Mouse (Mus musculus) lung, embryonic 16.5 days (tissue): ENCODE results near the gene Prok1. TPM values are rescaled to one million over a fixed set of nuclear protein-coding genes. Genes with fewer than 3 reads are reported as not detected.

Source experiments
- ATAC-seq: fragments of 200-750 bp; cut with Nextera tagmentation; 2 replicates; pipeline ENCODE4 v1.8.0; 2017; ENCODE audit warnings: low read depth, mild to moderate bottlenecking, moderate library complexity
- H3K27ac ChIP-seq: fragments of 300-500 bp; sonication (generic); 2 replicates; pipeline ENCODE4 v1.5.1; 2014; ENCODE audit warnings: mild to moderate bottlenecking, control low read depth, low read length
- H3K27me3 ChIP-seq: fragments of 300-500 bp; sonication (generic); 2 replicates; pipeline ENCODE4 v1.6.1; 2014; ENCODE audit warnings: low read depth, low read length, mixed read lengths; ENCODE audit not compliant: control insufficient read depth, insufficient read depth
- H3K36me3 ChIP-seq: fragments of 300-500 bp; sonication (generic); 2 replicates; pipeline ENCODE4 v1.6.1; 2014; ENCODE audit warnings: low read length; ENCODE audit not compliant: control insufficient read depth, insufficient read depth
- H3K4me1 ChIP-seq: fragments of 300-500 bp; sonication (generic); replicated peaks from 2 replicates; pipeline ENCODE4 v1.6.1; 2014; ENCODE audit warnings: low read length, mixed read lengths; ENCODE audit not compliant: control insufficient read depth, insufficient read depth
- H3K4me2 ChIP-seq: fragments of 300-500 bp; sonication (generic); 2 replicates; pipeline ENCODE4 v1.6.1; 2014; ENCODE audit warnings: low read depth, low read length, control low read depth
- H3K4me3 ChIP-seq: fragments of 300-500 bp; sonication (generic); 2 replicates; pipeline ENCODE4 v1.5.1; 2014; ENCODE audit warnings: mild to moderate bottlenecking, low read length, control low read depth
- H3K9ac ChIP-seq: fragments of 300-500 bp; sonication (generic); 2 replicates; pipeline ENCODE4 v1.6.1; 2014; ENCODE audit warnings: low read length, control low read depth
- H3K9me3 ChIP-seq: fragments of 300-500 bp; sonication (generic); 2 replicates; pipeline ENCODE4 v1.6.1; 2016; ENCODE audit warnings: low read length; ENCODE audit not compliant: control insufficient read depth
- WGBS: fragments of 180-500 bp; shearing (Covaris S2); extraction: QIAGEN DNeasy Blood & Tissue Kit; methylation state at CpG from one replicate; pipeline ENCODE4 v1.1.7; 2014; 5-methylcytosine and 5-hydroxymethylcytosine counted together
- polyA plus RNA-seq: library from polyadenylated mRNA; unstranded; fragments of >200 nt; fragmentation: Nextera tagmentation; extraction: Ambion mirVana; gene quantifications from 2 replicates; pipeline ENCODE4 v1.2.1, GENCODE M21; 2015

Gene Prok1
- polyA plus RNA-seq, 1 experiment from 2014 or later, result not detected

- no peak for ATAC-seq
- Histone ChIP-seq H3K4me1 (no peaks in the 10 kb centered on the region), H3K4me3 (no peak overlapping the region), H3K9ac (no peak overlapping the region), H3K4me2 (no peak overlapping the region), H3K9me3 (no peaks in the 10 kb centered on the region), H3K36me3 (no peaks in the 10 kb centered on the region), H3K27ac (no peak overlapping the region), H3K27me3 (no peaks in the 10 kb centered on the region)
- 56% methylated on average over 2 of the region's 2 CpGs for WGBS
Measured at GRCm38 (mm10) chr3:107266814-107267345, 27.4 kb upstream of the Prok1 start.

GRCm38 (mm10) chr3:107261851-107262165, 22.3 kb upstream of the Prok1 start:
- Histone ChIP-seq H3K4me1 (no peaks in the 10 kb centered on the region), H3K27ac (no peak overlapping the region), H3K27me3 (no peaks in the 10 kb centered on the region), H3K9ac (no peak overlapping the region), H3K4me2 (no peak overlapping the region), H3K4me3 (no peak overlapping the region), H3K36me3 (no peaks in the 10 kb centered on the region), H3K9me3 (no peaks in the 10 kb centered on the region)
- no peak for ATAC-seq
- WGBS, result 37% methylated on average over 7 of the region's 7 CpGs

GRCm38 (mm10) chr3:107260956-107261850, 21.7 kb upstream of the Prok1 start:
- 0 out of 2 replicates have a peak, but pooled peaks have one; percentile 45 for ATAC-seq
- Histone ChIP-seq H3K9ac (no peak overlapping the region), H3K9me3 (no peaks in the 10 kb centered on the region), H3K4me2 (no peak overlapping the region), H3K4me3 (no peak overlapping the region), H3K27me3 (no peaks in the 10 kb centered on the region), H3K27ac (no peak overlapping the region), H3K36me3 (no peaks in the 10 kb centered on the region), H3K4me1 (no peaks in the 10 kb centered on the region)
- WGBS, result 42% methylated on average over 8 of the region's 8 CpGs

- no peaks in the 10 kb centered on the region for H3K36me3 ChIP-seq
- WGBS, result 58% methylated on average over 5 of the region's 5 CpGs
- H3K4me2 ChIP-seq, result no peak overlapping the region
- no peaks in the 10 kb centered on the region for H3K27me3 ChIP-seq
- H3K4me1 ChIP-seq, result no peaks in the 10 kb centered on the region
- no peak for ATAC-seq
- H3K9me3 ChIP-seq, result no peaks in the 10 kb centered on the region
- H3K27ac ChIP-seq, result no peak overlapping the region
- H3K9ac ChIP-seq, result no peak overlapping the region
- H3K4me3 ChIP-seq, result no peak overlapping the region
Measured at GRCm38 (mm10) chr3:107257924-107258323, 18.4 kb upstream of the Prok1 start.

- no peaks in the 10 kb centered on the region for H3K9me3 ChIP-seq
- H3K27ac ChIP-seq, result no peak overlapping the region
- H3K4me1 ChIP-seq, result no peaks in the 10 kb centered on the region
- H3K36me3 ChIP-seq, result no peaks in the 10 kb centered on the region
- 38% methylated on average over 7 of the region's 7 CpGs for WGBS
- H3K27me3 ChIP-seq, result no peaks in the 10 kb centered on the region
- no peak overlapping the region for H3K4me2 ChIP-seq
- no peak overlapping the region for H3K9ac ChIP-seq
- ATAC-seq, result no peak
- H3K4me3 ChIP-seq, result no peak overlapping the region
Measured at GRCm38 (mm10) chr3:107256724-107257123, 17.2 kb upstream of the Prok1 start.

GRCm38 (mm10) chr3:107255992-107256391, 16.5 kb upstream of the Prok1 start:
- no peaks in the 10 kb centered on the region for H3K36me3 ChIP-seq
- no peaks in the 10 kb centered on the region for H3K9me3 ChIP-seq
- no peak for ATAC-seq
- WGBS, result 74% methylated on average over 3 of the region's 3 CpGs
- H3K27me3 ChIP-seq, result no peaks in the 10 kb centered on the region
- no peak overlapping the region for H3K4me3 ChIP-seq
- no peaks in the 10 kb centered on the region for H3K4me1 ChIP-seq
- no peak overlapping the region for H3K27ac ChIP-seq
- no peak overlapping the region for H3K4me2 ChIP-seq
- no peak overlapping the region for H3K9ac ChIP-seq

GRCm38 (mm10) chr3:107253925-107254324, 14.4 kb upstream of the Prok1 start:
- no peak overlapping the region for H3K27ac ChIP-seq
- ATAC-seq, result no peak
- no peaks in the 10 kb centered on the region for H3K27me3 ChIP-seq
- no peaks in the 10 kb centered on the region for H3K36me3 ChIP-seq
- WGBS, result 67% methylated on average over 5 of the region's 5 CpGs
- no peaks in the 10 kb centered on the region for H3K9me3 ChIP-seq
- no peak overlapping the region for H3K4me3 ChIP-seq
- no peak overlapping the region for H3K4me2 ChIP-seq
- no peaks in the 10 kb centered on the region for H3K4me1 ChIP-seq
- H3K9ac ChIP-seq, result no peak overlapping the region

- no peaks in the 10 kb centered on the region for H3K4me1 ChIP-seq
- H3K4me2 ChIP-seq, result no peak overlapping the region
- H3K27ac ChIP-seq, result 0 out of 2 replicates have a peak overlapping the region, but pooled peaks have one; percentile 30
- H3K4me3 ChIP-seq, result no peak overlapping the region
- ATAC-seq, result peak; percentile 68
- H3K27me3 ChIP-seq, result no peaks in the 10 kb centered on the region
- H3K9ac ChIP-seq, result no peak overlapping the region
- no peaks in the 10 kb centered on the region for H3K9me3 ChIP-seq
- 52% methylated on average over 4 of the region's 4 CpGs for WGBS
- no peaks in the 10 kb centered on the region for H3K36me3 ChIP-seq
Measured at GRCm38 (mm10) chr3:107252035-107252434, 12.5 kb upstream of the Prok1 start.

GRCm38 (mm10) chr3:107250320-107250719, 10.8 kb upstream of the Prok1 start:
- Histone ChIP-seq H3K36me3 (no peaks in the 10 kb centered on the region), H3K4me2 (no peak overlapping the region), H3K27ac (no peak overlapping the region), H3K4me1 (no peaks in the 10 kb centered on the region), H3K9me3 (no peaks in the 10 kb centered on the region), H3K9ac (no peak overlapping the region), H3K4me3 (no peak overlapping the region), H3K27me3 (no peaks in the 10 kb centered on the region)
- no peak for ATAC-seq
- 22% methylated on average over 2 of the region's 2 CpGs for WGBS
